Mouse (Mus musculus) spleen, adult 2 months (tissue): ENCODE measurements at regions not wholly inside any gene's neighbourhood (a gene's known extent, or its start where the extent isn't known, plus 50 kb on each side); places are given as distances from the start of the nearest gene placed in this dataset.

ENCODE experiments used
- DNase-seq, 2 experiments: peaks; one replicate each; pipeline versions ENCODE4 v3.0.0 to v3.0.0-alpha.2; 2012 to 2021; ENCODE audit warnings: low spot score in 2 of 2, low read depth in 1 of 2
- H3K27ac ChIP-seq: fragments of 200-500 bp; 2 replicates; pipeline ENCODE4 v1.5.1; 2012; ENCODE audit warnings: low read length, inconsistent platforms; ENCODE audit not compliant: insufficient read depth
- H3K27me3 ChIP-seq: fragments of 200-500 bp; 2 replicates; pipeline ENCODE4 v1.6.1; 2012; ENCODE audit warnings: mild to moderate bottlenecking, moderate library complexity, low read length, inconsistent platforms; ENCODE audit not compliant: control insufficient read depth, insufficient read depth
- H3K36me3 ChIP-seq: fragments of 200-500 bp; 2 replicates; pipeline ENCODE4 v1.6.1; 2012; ENCODE audit warnings: mild to moderate bottlenecking, low read length, inconsistent platforms; ENCODE audit not compliant: control insufficient read depth, insufficient read depth
- H3K4me1 ChIP-seq: fragments of 200-500 bp; 2 replicates; pipeline ENCODE4 v1.6.1; 2011; ENCODE audit warnings: inconsistent platforms; ENCODE audit not compliant: control insufficient read depth, insufficient read depth, insufficient read length
- H3K4me3 ChIP-seq: fragments of 200-500 bp; 2 replicates; pipeline ENCODE4 v1.5.1; 2011; ENCODE audit warnings: mild to moderate bottlenecking, inconsistent platforms; ENCODE audit not compliant: insufficient read depth, insufficient read length; ENCODE audit errors: extremely low read depth
- CTCF ChIP-seq: fragments of 200-500 bp; IDR thresholded peaks from 2 replicates; pipeline ENCODE4 v1.5.1; 2011; ENCODE audit warnings: mild to moderate bottlenecking, inconsistent platforms; ENCODE audit not compliant: insufficient read depth, insufficient read length, insufficient replicate concordance; ENCODE audit errors: extremely low read depth
- POLR2A ChIP-seq: fragments of 200-500 bp; IDR thresholded peaks from 2 replicates; pipeline ENCODE4 v1.6.1; 2011; ENCODE audit warnings: low read depth, low read length, inconsistent platforms
- WGBS: fragments of 180-500 bp; shearing (Covaris S2); methylation state at CpG from one replicate; pipeline ENCODE4 v1.1.7; 2018; 5-methylcytosine and 5-hydroxymethylcytosine counted together

DNA sequence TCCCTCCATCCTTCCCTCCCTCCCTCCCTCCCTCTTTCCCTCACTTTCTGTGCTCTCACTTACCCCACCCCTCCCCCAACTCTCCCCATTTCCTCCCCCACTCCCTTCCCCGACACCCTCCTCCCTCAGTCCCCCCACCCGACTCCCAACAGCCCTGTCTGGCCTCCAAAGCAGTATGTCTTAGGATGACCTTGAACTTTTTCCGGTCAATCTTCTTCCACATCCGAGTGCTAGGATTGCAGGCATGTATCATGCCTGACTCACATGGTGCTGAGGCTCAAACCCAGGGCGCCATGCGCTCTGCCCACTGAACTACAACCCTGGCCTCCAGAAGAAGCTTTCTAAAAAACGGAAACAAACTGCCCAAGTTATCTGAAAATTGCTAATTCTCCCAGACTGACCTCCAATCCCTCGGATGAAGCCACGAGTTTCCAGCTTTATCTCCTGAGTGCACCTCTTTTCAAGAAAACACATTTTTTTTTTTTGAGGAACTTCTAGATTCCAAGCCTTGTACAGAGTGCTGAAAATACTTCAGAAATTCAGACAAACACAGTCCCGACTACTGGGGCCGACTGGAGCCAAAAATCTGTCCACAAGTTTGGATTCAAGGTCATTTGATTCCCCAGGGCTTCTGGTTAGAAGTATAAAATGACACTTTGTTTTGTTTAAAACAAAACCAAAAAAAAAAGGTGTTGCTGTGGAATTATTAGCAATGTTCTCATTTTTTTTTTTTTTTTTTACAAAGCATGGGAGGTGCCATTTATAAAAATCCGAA lies 141.7 kb upstream of the Tbca start:
- no peak for TF ChIP-seq CTCF
- no peak for TF ChIP-seq POLR2A
- WGBS, result 73% methylated on average over 12 of the region's 12 CpGs
- Histone ChIP-seq H3K27me3 (no peaks in the 10 kb centered on the region), H3K4me1 (no peaks in the 10 kb centered on the region), H3K4me3 (no peak overlapping the region), H3K36me3 (no peaks in the 10 kb centered on the region), H3K27ac (no peak overlapping the region)
- no peak for DNase-seq

DNA sequence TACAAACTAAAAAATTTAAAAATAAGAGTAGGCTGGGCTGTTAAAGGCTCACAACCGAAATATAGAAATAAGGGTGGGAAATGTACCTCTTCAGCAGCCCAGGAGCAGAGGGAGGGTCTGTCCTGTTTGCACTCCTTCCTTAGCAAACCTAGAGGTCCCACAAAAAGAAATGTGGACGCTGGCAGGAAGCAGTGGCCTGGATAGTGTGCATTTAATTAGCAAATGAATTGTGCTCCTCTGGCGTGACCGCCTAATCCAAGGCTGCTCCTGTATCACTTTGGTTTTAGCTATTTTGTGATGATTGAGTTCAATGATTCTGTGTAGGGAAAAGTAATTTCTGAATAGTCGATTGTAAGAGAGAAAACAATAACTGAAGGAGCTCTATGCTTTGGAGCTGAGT lies 141.1 kb upstream of the Tbca start:
- DNase-seq, result no peak
- Histone ChIP-seq H3K27ac (no peak overlapping the region), H3K4me1 (no peaks in the 10 kb centered on the region), H3K4me3 (no peak overlapping the region), H3K27me3 (no peaks in the 10 kb centered on the region), H3K36me3 (no peaks in the 10 kb centered on the region)
- TF ChIP-seq POLR2A (no peak), CTCF (no peak)
- 77% methylated on average over 5 of the region's 5 CpGs for WGBS

DNA sequence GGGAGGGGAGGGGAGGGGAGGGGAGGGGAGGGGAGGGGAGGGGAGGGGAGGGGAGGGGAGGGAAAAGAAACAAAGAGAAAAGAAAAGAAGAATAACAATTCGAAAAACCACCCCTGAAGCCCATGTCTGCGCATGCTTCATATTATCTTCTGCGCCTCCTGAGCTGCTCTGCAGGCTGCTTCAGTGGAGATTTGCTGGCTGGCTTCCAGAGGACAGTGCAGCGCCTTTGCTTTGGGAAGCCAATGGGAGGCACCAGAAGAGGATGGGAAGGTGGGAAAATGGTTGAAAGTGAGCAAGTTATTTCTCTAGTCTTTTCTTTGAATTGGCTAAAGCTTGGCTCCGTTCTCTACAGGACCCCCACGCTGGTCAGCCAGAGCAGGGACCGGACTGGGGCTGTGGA lies 137.8 kb upstream of the Tbca start:
- no peak for TF ChIP-seq POLR2A
- TF ChIP-seq CTCF, result no peak
- no peak overlapping the region for H3K27ac ChIP-seq
- 89% methylated on average over 7 of the region's 7 CpGs for WGBS

DNA sequence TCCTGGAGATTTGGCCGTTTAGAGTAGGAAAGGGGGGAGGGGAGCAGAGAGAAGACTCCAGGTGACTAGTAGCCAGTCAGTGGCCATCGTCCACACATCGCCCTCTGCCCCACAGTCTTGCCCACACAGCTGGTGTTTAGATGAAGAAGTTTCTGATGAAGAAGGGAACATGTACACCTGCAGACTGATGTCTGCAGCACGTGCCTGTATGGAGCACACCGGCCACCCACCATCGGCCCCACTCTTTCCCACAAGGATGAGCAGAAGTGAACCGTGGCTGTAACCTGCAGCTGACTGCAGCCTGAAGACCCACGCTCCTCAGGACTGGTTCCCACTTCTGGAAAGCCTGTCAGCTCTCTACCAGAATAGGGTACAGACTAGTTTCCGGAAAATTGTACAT lies 121.1 kb upstream of the Tbca start:
- no peaks in the 10 kb centered on the region for H3K27me3 ChIP-seq
- H3K27ac ChIP-seq, result no peak overlapping the region
- TF ChIP-seq POLR2A, result no peak
- no peak for TF ChIP-seq CTCF
- no peaks in the 10 kb centered on the region for H3K36me3 ChIP-seq
- WGBS, result 84% methylated on average over 9 of the region's 9 CpGs
- DNase-seq, result no peak
- H3K4me1 ChIP-seq, result no peaks in the 10 kb centered on the region
- no peak overlapping the region for H3K4me3 ChIP-seq

More for the DNA sequence above, 137.8 kb upstream of the Tbca start:
- no peak for DNase-seq
- H3K27me3 ChIP-seq, result no peaks in the 10 kb centered on the region
- H3K4me1 ChIP-seq, result no peaks in the 10 kb centered on the region
- H3K36me3 ChIP-seq, result no peaks in the 10 kb centered on the region
- H3K4me3 ChIP-seq, result no peak overlapping the region

DNA sequence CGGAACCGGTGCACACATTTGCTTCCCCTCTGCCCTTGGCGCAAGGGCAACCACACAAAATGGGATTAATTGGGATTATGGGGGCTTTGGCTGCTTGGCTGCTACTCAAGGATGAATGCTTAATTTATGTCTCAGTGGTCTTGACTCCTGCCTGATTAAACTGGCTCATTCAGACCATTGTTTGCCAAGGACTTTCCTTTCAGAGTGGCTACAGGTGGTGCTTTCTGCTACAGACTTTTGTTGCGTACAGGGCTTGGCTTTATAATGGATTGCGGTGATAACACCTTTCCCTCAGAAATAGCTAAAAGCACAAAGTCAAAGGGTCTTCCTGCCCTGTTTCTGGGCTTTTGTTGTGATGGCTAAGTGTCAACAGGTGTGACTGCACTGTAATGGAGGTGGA lies 120.4 kb upstream of the Tbca start:
- TF ChIP-seq POLR2A, result no peak
- no peak for TF ChIP-seq CTCF
- Histone ChIP-seq H3K27me3 (no peaks in the 10 kb centered on the region), H3K27ac (no peak overlapping the region), H3K4me3 (no peak overlapping the region), H3K4me1 (no peaks in the 10 kb centered on the region), H3K36me3 (no peaks in the 10 kb centered on the region)
- no peak for DNase-seq
- 82% methylated on average over 5 of the region's 5 CpGs for WGBS

DNA sequence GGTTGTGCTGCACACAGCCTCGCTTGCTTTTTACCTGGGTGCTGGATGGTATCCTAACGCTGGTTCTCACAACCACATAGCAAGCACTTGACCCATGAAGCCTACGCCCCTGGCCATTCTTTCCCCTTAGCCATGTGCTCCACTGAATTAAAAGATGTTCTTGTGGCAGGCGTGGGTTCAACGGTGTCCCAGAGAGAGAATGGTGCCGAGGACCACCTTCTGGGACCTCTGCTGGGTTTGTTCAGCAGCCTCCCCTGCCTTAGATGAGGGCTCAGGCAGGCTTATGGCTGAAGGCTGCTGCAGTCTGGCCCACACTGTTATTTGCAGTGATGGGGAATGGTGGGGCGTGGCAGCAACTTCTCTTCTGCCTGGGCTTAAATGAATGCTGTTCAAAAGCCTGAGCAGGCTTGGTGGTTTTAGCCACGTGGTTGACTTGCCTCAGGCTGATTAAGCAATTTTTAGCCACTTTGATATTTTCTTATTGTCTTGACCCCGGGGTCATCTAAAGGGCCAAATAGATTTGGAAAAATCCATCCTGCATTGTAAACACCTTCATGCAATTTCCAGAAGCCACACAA lies 119.5 kb upstream of the Tbca start:
- H3K4me1 ChIP-seq, result no peaks in the 10 kb centered on the region
- no peak overlapping the region for H3K4me3 ChIP-seq
- H3K27me3 ChIP-seq, result no peaks in the 10 kb centered on the region
- TF ChIP-seq CTCF (no peak), POLR2A (no peak)
- 68% methylated on average over 9 of the region's 9 CpGs for WGBS
- no peaks in the 10 kb centered on the region for H3K36me3 ChIP-seq
- H3K27ac ChIP-seq, result no peak overlapping the region
- DNase-seq, result no peak

DNA sequence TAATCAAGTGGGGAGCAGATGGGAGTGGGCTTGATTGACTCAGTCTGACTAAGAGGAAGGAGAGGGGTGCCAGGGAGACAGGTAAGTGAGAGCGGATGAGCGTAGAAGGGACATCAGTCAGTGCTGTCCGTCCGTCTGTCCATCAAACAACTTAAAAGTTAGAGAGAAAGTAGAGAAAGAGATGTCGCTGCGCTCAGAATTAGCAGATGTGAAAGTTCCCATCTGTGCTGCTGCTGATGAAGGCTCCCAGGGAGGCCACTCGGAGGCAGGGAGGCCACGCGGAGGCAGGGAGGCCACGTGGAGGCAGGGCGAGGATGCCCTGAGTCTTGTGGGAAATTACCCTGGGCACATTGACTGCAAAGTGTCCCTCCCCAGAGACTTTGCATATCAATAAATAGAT lies 118.4 kb upstream of the Tbca start:
- Histone ChIP-seq H3K4me3 (no peak overlapping the region), H3K27me3 (no peaks in the 10 kb centered on the region), H3K36me3 (no peaks in the 10 kb centered on the region), H3K27ac (no peak overlapping the region), H3K4me1 (no peaks in the 10 kb centered on the region)
- DNase-seq, result no peak
- WGBS, result 88% methylated on average over 11 of the region's 11 CpGs
- no peak for TF ChIP-seq POLR2A
